Mouse (Mus musculus): ENCODE results near the gene Sostdc1. TPM values are rescaled to one million over a fixed set of nuclear protein-coding genes. Genes with fewer than 3 reads are reported as not detected.

Sostdc1 gene
- polyA plus RNA-seq, 1 experiment from 2014 or later: 6.6 TPM

GRCm38 (mm10) chr12:36308737-36309420 lies 5.1 kb upstream of the Sostdc1 start:
- ATAC-seq (ENCODE audit: low FRiP score, low TSS enrichment) (no peak), DNase-seq (no peak)
- Histone ChIP-seq H3K4me1 (ENCODE audit: control insufficient read depth, insufficient read depth, low read length) (no peaks in the 10 kb centered on the region), H3K27ac (replicated peaks; ENCODE audit: low read depth, low read length) (no peak overlapping the region), H3K27me3 (ENCODE audit: control insufficient read depth, insufficient read depth, low read length) (no peaks in the 10 kb centered on the region), H3K36me3 (ENCODE audit: control insufficient read depth, insufficient read depth, low read length) (no peaks in the 10 kb centered on the region), H3K4me3 (replicated peaks; ENCODE audit: low read depth, low read length) (no peak overlapping the region), H3K9ac (replicated peaks; ENCODE audit: low read length) (no peak overlapping the region), H3K9me3 (ENCODE audit: control insufficient read depth, low read length) (no peaks in the 10 kb centered on the region), H3K4me2 (ENCODE audit: low read length) (no peak overlapping the region)
- 88% methylated on average over 6 of the region's 6 CpGs for WGBS

- 16% methylated on average over 2 of the region's 2 CpGs for WGBS
- Histone ChIP-seq H3K4me1 (ENCODE audit: control insufficient read depth, insufficient read depth, low read length) (no peaks in the 10 kb centered on the region), H3K4me3 (replicated peaks; ENCODE audit: low read depth, low read length) (no peak overlapping the region), H3K4me2 (ENCODE audit: low read length) (no peak overlapping the region), H3K9ac (replicated peaks; ENCODE audit: low read length) (no peak overlapping the region), H3K27me3 (ENCODE audit: control insufficient read depth, insufficient read depth, low read length) (no peaks in the 10 kb centered on the region), H3K27ac (replicated peaks; ENCODE audit: low read depth, low read length) (no peak overlapping the region), H3K36me3 (ENCODE audit: control insufficient read depth, insufficient read depth, low read length) (no peaks in the 10 kb centered on the region), H3K9me3 (ENCODE audit: control insufficient read depth, low read length) (no peaks in the 10 kb centered on the region)
- no peak for ATAC-seq (ENCODE audit: low FRiP score, low TSS enrichment)
- no peak for DNase-seq
Observed at GRCm38 (mm10) chr12:36313015-36313414, 924 bp upstream of the Sostdc1 start.

DNA sequence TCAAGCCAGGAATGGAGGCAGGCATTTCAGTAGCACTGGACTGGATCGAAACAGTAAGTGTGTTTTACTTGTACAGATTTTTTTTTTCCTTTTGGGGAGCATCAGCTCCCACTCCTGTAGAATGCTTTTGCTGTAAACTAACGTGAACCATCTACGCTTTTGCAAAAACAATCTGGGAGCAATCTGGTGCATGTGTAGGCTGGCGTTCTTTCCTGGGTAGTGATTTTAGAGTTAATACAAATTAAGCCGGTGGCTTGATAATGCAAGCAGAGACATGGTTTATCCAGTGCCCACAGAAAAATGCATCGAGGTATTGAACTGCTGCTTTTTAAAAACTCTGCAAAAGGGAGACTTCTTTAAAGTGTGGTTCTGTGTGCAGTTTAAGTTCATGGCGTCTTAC lies 507 bp downstream of the Sostdc1 start:
- DNase-seq: no peak
- ATAC-seq (ENCODE audit: low FRiP score, low TSS enrichment): no peak
- Histone ChIP-seq H3K9me3 (ENCODE audit: control insufficient read depth, low read length) (no peaks in the 10 kb centered on the region), H3K4me1 (ENCODE audit: control insufficient read depth, insufficient read depth, low read length) (no peaks in the 10 kb centered on the region), H3K27me3 (ENCODE audit: control insufficient read depth, insufficient read depth, low read length) (no peaks in the 10 kb centered on the region), H3K27ac (replicated peaks; ENCODE audit: low read depth, low read length) (no peak overlapping the region), H3K4me2 (ENCODE audit: low read length) (peak overlapping the region; percentile 39), H3K9ac (replicated peaks; ENCODE audit: low read length) (no peak overlapping the region), H3K4me3 (replicated peaks; ENCODE audit: low read depth, low read length) (no peak overlapping the region), H3K36me3 (ENCODE audit: control insufficient read depth, insufficient read depth, low read length) (no peaks in the 10 kb centered on the region)
- 61% methylated on average over 7 of the region's 7 CpGs for WGBS

- Histone ChIP-seq H3K4me1 (ENCODE audit: control insufficient read depth, insufficient read depth, low read length) (no peaks in the 10 kb centered on the region), H3K9me3 (ENCODE audit: control insufficient read depth, low read length) (no peaks in the 10 kb centered on the region), H3K27me3 (ENCODE audit: control insufficient read depth, insufficient read depth, low read length) (no peaks in the 10 kb centered on the region), H3K9ac (replicated peaks; ENCODE audit: low read length) (no peak overlapping the region), H3K36me3 (ENCODE audit: control insufficient read depth, insufficient read depth, low read length) (no peaks in the 10 kb centered on the region), H3K4me2 (ENCODE audit: low read length) (no peak overlapping the region), H3K4me3 (replicated peaks; ENCODE audit: low read depth, low read length) (no peak overlapping the region), H3K27ac (replicated peaks; ENCODE audit: low read depth, low read length) (no peak overlapping the region)
- 83% methylated on average over 3 of the region's 3 CpGs for WGBS
- ATAC-seq (ENCODE audit: low FRiP score, low TSS enrichment) (no peak), DNase-seq (no peak)
Observed at GRCm38 (mm10) chr12:36315527-36315926, 1.6 kb downstream of the Sostdc1 start.

DNA sequence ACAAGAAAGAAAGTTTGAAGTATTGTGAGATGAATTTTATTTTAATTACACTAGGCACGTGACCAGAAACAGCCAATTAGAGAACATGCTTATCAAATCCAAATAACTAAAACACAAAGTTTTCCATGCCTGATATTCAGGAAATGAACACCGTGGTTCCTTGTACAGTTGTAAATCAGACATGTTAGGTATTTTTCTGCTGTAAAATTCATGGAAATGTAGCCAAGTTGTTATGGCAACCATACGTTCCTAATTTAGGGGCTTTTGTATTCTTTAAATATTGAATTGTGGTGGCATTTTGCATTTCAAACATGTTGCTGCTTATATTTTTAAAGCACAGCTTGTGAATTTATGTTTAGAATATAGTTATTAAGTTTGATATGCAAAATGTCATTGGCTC lies 2.1 kb downstream of the Sostdc1 start:
- H3K4me1 ChIP-seq (ENCODE audit: control insufficient read depth, insufficient read depth, low read length): no peaks in the 10 kb centered on the region
- no peaks in the 10 kb centered on the region for H3K27me3 ChIP-seq (ENCODE audit: control insufficient read depth, insufficient read depth, low read length)
- H3K27ac ChIP-seq (replicated peaks; ENCODE audit: low read depth, low read length): no peak overlapping the region
- ATAC-seq (ENCODE audit: low FRiP score, low TSS enrichment) (no peak), DNase-seq (no peak)
- H3K4me2 ChIP-seq (ENCODE audit: low read length): no peak overlapping the region
- WGBS: 75% methylated on average over 3 of the region's 3 CpGs
- no peak overlapping the region for H3K9ac ChIP-seq (replicated peaks; ENCODE audit: low read length)
- H3K9me3 ChIP-seq (ENCODE audit: control insufficient read depth, low read length): no peaks in the 10 kb centered on the region
- no peaks in the 10 kb centered on the region for H3K36me3 ChIP-seq (ENCODE audit: control insufficient read depth, insufficient read depth, low read length)
- no peak overlapping the region for H3K4me3 ChIP-seq (replicated peaks; ENCODE audit: low read depth, low read length)

- H3K9me3 ChIP-seq (ENCODE audit: control insufficient read depth, low read length): no peaks in the 10 kb centered on the region
- 2% methylated on average over 30 of the region's 30 CpGs for WGBS
- ATAC-seq (ENCODE audit: low FRiP score, low TSS enrichment): peak; percentile 62; the same call in 1 of the 2 replicates
Observed at GRCm38 (mm10) chr12:36317036-36317819, 3.3 kb downstream of the Sostdc1 start.

GRCm38 (mm10) chr12:36317820-36318135 lies 3.8 kb downstream of the Sostdc1 start:
- DNase-seq: no peak
- no peak overlapping the region for H3K4me3 ChIP-seq (replicated peaks; ENCODE audit: low read depth, low read length)

More at GRCm38 (mm10) chr12:36317036-36317819, 3.3 kb downstream of the Sostdc1 start:
- H3K27ac ChIP-seq (replicated peaks; ENCODE audit: low read depth, low read length): no peak overlapping the region
- H3K36me3 ChIP-seq (ENCODE audit: control insufficient read depth, insufficient read depth, low read length): no peaks in the 10 kb centered on the region
- H3K27me3 ChIP-seq (ENCODE audit: control insufficient read depth, insufficient read depth, low read length): no peaks in the 10 kb centered on the region
- H3K4me1 ChIP-seq (ENCODE audit: control insufficient read depth, insufficient read depth, low read length): no peaks in the 10 kb centered on the region
- DNase-seq: peak; percentile 73
- H3K9ac ChIP-seq (replicated peaks; ENCODE audit: low read length): peak overlapping the region; percentile 47; the same call in 1 of the 2 replicates
- peak overlapping the region; percentile 91 for H3K4me2 ChIP-seq (ENCODE audit: low read length)
- H3K4me3 ChIP-seq (replicated peaks; ENCODE audit: low read depth, low read length): peak overlapping the region; percentile 43

GRCm38 (mm10) chr12:36326101-36326521 lies 12.2 kb downstream of the Sostdc1 start:
- H3K9me3 ChIP-seq (ENCODE audit: control insufficient read depth, low read length): no peaks in the 10 kb centered on the region
- no peaks in the 10 kb centered on the region for H3K4me1 ChIP-seq (ENCODE audit: control insufficient read depth, insufficient read depth, low read length)
- no peaks in the 10 kb centered on the region for H3K36me3 ChIP-seq (ENCODE audit: control insufficient read depth, insufficient read depth, low read length)
- WGBS: 95% methylated on average over 4 of the region's 4 CpGs
- no peak overlapping the region for H3K4me2 ChIP-seq (ENCODE audit: low read length)
- H3K27me3 ChIP-seq (ENCODE audit: control insufficient read depth, insufficient read depth, low read length): no peaks in the 10 kb centered on the region
- ATAC-seq (ENCODE audit: low FRiP score, low TSS enrichment) (no peak), DNase-seq (no peak)
- H3K27ac ChIP-seq (replicated peaks; ENCODE audit: low read depth, low read length): no peak overlapping the region
- no peak overlapping the region for H3K9ac ChIP-seq (replicated peaks; ENCODE audit: low read length)
- H3K4me3 ChIP-seq (replicated peaks; ENCODE audit: low read depth, low read length): no peak overlapping the region

More at GRCm38 (mm10) chr12:36317820-36318135, 3.8 kb downstream of the Sostdc1 start:
- Histone ChIP-seq H3K36me3 (ENCODE audit: control insufficient read depth, insufficient read depth, low read length) (no peaks in the 10 kb centered on the region), H3K4me2 (ENCODE audit: low read length) (peak overlapping the region; percentile 91), H3K4me1 (ENCODE audit: control insufficient read depth, insufficient read depth, low read length) (no peaks in the 10 kb centered on the region), H3K9ac (replicated peaks; ENCODE audit: low read length) (no peak overlapping the region), H3K27ac (replicated peaks; ENCODE audit: low read depth, low read length) (no peak overlapping the region), H3K27me3 (ENCODE audit: control insufficient read depth, insufficient read depth, low read length) (no peaks in the 10 kb centered on the region), H3K9me3 (ENCODE audit: control insufficient read depth, low read length) (no peaks in the 10 kb centered on the region)
- WGBS: 22% methylated on average over 3 of the region's 3 CpGs
- ATAC-seq (ENCODE audit: low FRiP score, low TSS enrichment): no peak

GRCm38 (mm10) chr12:36332676-36333075 lies 18.7 kb downstream of the Sostdc1 start:
- no peak overlapping the region for H3K4me2 ChIP-seq (ENCODE audit: low read length)
- no peaks in the 10 kb centered on the region for H3K9me3 ChIP-seq (ENCODE audit: control insufficient read depth, low read length)
- no peaks in the 10 kb centered on the region for H3K4me1 ChIP-seq (ENCODE audit: control insufficient read depth, insufficient read depth, low read length)
- H3K4me3 ChIP-seq (replicated peaks; ENCODE audit: low read depth, low read length): no peak overlapping the region
- no peak for DNase-seq
- H3K36me3 ChIP-seq (ENCODE audit: control insufficient read depth, insufficient read depth, low read length): no peaks in the 10 kb centered on the region
- no peaks in the 10 kb centered on the region for H3K27me3 ChIP-seq (ENCODE audit: control insufficient read depth, insufficient read depth, low read length)
- WGBS: 94% methylated on average over 1 of the region's 1 CpGs
- H3K27ac ChIP-seq (replicated peaks; ENCODE audit: low read depth, low read length): no peak overlapping the region
- no peak overlapping the region for H3K9ac ChIP-seq (replicated peaks; ENCODE audit: low read length)
- ATAC-seq (ENCODE audit: low FRiP score, low TSS enrichment): no peak
